Mouse (Mus musculus) ovary, postnatal 10 days (tissue): ENCODE measurements around the gene Ngrn.

Source experiments
- DNase-seq: peaks from one replicate; pipeline ENCODE4 v3.0.0; 2022; ENCODE audit warnings: low spot score

The Ngrn gene

GRCm38 (mm10) chr7:80261372-80261990 is 466 bp downstream of the Ngrn start:
- DNase-seq, result no peak

GRCm38 (mm10) chr7:80264606-80265005 is 3.6 kb downstream of the Ngrn start:
- no peak for DNase-seq

DNA sequence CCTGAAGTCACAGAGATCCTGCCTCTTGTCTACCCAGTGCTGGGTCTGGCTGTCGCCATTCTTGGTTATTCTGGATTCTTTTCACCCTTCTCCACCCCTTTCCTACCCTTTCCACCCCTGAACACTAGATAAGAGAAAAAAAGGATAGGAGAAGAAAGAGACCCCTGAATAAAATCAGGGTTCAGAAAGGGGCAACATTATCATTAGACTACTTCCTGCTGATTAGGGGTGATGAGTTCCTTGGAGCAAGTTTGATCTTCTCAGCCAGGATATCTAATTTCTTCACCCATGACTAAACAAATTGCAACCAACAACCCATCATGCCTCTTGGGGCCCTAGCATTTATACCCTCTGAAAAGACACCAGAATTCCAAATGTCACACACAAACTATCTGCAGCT is 6.7 kb downstream of the Ngrn start:
- no peak for DNase-seq

DNA sequence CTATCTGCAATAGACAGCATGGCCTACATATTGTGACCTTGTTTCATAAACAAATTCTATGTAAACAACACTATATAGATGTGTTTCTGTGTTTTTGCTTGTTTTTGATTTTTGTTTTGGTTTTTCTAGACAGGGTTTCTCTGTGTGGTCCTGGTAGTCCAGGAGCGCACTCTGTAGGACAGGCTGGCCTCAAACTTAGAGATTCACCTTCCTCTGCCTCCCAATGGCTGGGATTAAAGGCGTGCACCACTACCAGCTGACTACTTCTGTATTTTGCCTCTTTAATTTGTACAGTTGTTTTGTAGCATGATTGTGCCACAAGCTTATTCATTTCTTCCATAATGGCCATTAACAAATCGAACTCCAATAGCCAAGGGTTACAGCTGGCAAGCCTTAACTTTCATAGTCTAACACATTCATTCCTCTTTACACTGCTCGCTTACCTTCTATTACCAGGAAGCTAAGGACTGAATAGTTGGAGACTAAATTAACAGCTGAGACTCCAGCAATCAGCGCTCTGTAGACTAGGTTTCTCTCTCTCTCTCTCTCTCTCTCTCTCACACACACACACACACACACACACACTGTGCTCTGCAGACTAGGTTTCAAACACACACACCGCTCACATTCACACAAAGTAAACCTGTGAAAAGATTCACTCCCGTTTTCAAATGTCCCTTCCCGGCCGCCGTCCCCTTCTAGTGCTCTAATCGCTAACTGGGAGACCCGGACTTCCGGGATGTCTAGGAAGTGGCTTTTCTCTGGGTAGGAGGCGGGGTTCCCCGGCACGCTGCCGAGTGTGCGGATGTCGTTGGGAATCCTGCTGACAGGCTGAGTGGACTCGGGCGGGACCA is 8.1 kb downstream of the Ngrn start, which contains the start of gene Vps33b:
Gene Vps33b (plus strand): TSS at position 753 of the 854 bp plus-strand sequence.
- DNase-seq, result peak; percentile 92

DNA sequence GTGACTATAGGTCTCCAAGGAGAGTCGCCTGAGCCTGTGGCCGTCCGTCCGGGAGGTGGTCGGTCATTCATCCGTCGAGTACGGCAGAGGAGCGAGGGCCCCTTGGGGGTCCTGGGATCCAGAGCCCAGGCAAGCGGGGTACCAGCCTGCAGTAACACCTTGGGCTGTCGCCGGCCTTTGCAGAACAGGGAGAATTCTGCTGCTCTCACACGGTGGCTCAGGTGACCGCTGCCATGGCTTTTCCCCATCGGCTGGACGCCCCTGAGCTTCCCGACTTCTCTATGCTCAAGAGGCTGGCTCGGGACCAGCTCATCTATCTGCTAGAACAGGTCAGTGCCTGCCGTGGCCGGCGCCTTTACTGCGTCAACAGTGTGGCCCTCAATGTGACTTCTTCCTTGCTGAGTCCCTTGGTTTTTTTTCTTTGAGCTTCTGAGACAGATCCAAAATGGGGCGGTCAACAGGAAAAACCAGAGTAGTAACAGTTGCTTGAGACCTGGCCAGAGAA is 8.8 kb downstream of the Ngrn start:
- no peak for DNase-seq

DNA sequence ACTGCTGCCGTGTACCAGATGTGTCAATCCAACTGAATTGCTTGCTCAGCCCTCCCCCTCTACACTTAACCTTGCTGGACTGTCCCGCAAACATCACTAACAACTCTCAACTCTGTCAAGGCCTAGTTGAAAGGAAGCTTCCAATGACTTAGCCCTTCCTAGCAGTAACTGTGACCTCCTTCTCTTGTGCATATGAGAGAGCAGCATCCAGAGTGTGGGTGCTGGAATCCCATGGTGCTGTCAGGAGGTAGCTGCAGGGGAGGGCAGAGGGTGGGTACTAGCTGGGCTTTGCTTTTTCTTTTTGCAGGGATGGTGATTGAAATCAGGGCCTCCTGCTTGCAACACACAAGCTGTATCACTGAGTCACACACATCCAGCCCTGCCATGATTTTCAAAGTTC is 12.4 kb downstream of the Ngrn start:
- DNase-seq, result no peak

GRCm38 (mm10) chr7:80276374-80276773 is 15.4 kb downstream of the Ngrn start:
- no peak for DNase-seq

GRCm38 (mm10) chr7:80280032-80280431 is 19.0 kb downstream of the Ngrn start:
- no peak for DNase-seq

- DNase-seq, result no peak
These were observed 20.0 kb downstream of the Ngrn start for GRCm38 (mm10) chr7:80280998-80281397.

- no peak for DNase-seq
These were observed 20.6 kb downstream of the Ngrn start for GRCm38 (mm10) chr7:80281646-80282045.

GRCm38 (mm10) chr7:80283226-80283918 is 22.4 kb downstream of the Ngrn start:
- no peak for DNase-seq

DNA sequence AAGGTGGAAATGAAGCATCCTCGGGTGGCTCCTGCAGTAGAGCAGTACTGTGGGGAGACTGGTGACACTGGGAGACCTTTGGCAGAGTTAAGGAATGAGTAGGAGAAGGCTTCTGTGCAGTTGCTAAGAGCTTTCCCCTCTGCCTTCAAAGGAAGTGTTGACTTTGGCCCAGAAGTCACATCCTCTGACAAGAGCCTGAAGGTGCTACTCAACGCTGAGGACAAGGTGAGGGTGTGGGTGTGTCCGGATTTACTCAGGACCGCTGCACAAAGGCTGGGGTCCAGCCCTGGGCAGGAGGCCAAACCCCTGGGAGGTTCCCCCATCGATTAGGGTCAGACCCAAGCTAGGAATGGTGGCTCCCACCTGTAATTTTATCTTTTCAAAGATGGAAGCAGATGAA is 23.4 kb downstream of the Ngrn start:
- no peak for DNase-seq

DNA sequence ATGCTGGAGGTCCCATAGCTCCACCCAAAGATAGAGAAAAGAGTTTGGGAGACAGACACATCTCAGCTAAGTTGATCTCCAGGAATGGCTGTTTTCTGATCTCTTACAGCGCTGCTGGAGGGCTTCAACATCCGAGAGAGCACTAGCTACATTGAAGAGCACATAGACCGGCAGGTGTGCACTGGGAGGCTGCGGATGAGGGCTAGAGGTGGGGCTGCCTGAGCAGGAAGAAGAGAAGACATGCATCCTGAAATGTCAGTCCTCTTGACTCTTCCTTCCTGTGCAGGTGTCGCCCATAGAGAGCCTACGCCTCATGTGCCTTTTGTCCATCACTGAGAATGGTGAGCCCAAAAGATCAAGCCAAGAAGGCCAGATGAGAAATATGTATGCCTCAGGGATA is 24.7 kb downstream of the Ngrn start:
- no peak for DNase-seq

DNA sequence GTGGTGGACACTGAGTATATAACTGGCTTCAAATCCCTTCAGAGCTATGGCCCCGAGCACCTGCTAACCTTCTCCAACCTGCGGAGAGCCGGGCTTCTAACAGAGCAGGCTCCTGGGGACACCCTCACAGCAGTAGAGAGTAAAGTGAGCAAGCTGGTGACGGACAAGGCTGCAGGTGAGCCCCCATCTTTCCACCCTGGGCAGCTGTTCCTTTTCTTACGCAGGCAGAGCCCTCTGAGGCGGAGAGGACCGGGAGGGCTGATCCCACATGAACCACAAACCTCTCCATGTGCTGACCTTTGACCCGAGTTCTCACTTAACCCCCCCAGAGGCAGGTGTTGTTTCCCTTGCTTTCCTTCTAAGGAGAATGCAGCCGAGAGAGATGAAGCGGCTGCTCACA is 26.7 kb downstream of the Ngrn start:
- DNase-seq, result no peak

GRCm38 (mm10) chr7:80294062-80294763 is 33.2 kb downstream of the Ngrn start, which contains the start of gene Prc1:
Prc1 (plus strand) TSS chr7:80294450.
- DNase-seq, result peak; percentile 99

DNA sequence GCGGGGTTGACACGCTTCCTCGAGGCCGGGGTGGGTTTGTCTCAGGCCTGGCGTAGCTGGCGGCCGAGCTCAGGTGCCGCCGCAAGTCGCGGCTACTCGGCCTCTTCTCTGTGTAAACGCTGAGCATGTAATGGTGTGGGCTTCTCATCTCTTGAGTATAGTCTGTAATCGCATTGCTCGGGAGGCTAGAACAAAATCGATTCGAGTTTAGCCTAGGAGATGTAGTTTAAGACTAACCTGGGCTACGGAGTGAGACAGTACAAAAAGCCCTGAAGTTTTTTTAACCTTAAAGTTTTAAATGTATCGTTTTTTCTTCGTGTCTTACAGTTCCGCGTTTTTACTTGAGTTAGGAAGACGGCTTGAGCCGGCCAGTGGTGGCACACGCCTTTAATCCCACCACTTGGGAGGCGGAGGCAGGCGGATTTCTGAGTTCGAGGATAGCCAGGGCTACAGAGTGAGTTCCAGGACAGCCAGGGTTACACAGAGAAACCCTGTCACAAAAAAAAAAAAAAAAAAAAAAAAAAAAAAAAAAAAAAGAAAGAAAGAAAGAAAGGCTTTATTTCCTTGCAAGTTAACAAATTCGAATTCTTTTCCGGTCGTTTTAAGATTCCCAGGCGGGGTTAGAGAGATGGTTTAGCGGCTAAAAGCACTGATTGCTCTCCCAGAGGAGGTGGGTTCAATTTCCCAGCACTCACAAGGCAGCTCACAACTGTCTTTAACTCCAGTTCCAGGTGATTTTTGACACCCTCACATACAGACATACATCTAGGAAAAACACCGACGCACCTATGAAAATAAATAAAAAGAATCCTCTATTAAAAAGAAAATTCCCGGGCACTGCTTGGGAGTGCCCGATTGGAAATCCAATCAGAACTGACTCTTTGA is 34.0 kb downstream of the Ngrn start:
- DNase-seq, result no peak

DNA sequence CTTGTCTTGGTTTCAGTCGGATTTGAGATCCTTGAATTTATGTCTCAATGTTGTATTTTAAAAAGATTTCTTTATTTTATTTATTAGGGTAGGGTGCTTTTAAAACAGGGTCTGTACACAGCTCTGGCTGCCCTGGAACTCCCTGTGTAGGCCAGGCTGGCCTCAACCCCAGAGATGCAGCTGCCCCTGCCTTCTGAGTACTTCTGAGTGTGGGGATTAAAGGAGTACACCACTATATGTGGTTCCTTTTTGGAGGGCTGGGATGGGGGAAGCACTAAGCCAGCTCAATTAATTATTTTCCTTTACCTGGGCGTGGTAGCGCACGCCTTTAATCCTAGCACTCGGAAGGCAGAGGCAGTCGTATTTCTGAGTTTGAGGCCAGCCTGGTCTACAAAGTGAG is 35.4 kb downstream of the Ngrn start:
- DNase-seq, result no peak

GRCm38 (mm10) chr7:80297041-80297440 is 36.0 kb downstream of the Ngrn start:
- DNase-seq, result no peak

GRCm38 (mm10) chr7:80298754-80299153 is 37.7 kb downstream of the Ngrn start:
- DNase-seq, result no peak

DNA sequence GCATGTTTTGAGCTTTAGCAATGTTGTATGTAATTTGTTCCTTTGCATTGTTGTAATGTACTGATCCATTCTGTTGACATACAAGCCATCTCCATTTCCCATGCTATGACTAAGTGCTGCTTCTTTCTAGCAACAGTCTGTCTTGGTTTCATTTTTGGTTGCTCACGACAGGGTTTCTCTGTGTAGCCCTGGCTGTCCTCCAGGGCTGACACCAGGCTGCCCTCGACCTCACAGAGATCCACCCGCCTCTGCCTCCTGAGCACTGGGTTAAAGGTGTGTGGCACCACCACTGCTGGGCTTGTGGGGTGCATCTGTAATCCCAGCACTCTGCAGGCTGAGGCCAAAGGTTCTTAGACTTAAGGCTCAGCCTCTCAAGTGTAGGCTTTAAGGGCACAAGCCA is 38.6 kb downstream of the Ngrn start:
- no peak for DNase-seq

GRCm38 (mm10) chr7:80301522-80301921 is 40.5 kb downstream of the Ngrn start:
- no peak for DNase-seq
